Mouse (Mus musculus) layer of hippocampus, adult 2 months (tissue): Measurements from ENCODE around the gene Fam229a. TPM values are rescaled to one million over a fixed set of nuclear protein-coding genes. Genes with fewer than 3 reads are reported as not detected.

ENCODE experiments used
- DNase-seq, 2 experiments: peaks; one replicate each; pipeline ENCODE4 v3.0.0; 2022; ENCODE audit warnings: low spot score in 2 of 2
- H3K27ac ChIP-seq: fragments of 200-600 bp; 2 replicates; pipeline ENCODE4 v1.8.1; 2022
- H3K4me3 ChIP-seq: fragments of 200-600 bp; 2 replicates; pipeline ENCODE4 v1.8.1; 2022; ENCODE audit warnings: mild to moderate bottlenecking
- CTCF ChIP-seq: fragments of 200-600 bp; conservative IDR thresholded peaks from 2 replicates; pipeline ENCODE4 v1.8.1; 2022; ENCODE audit warnings: antibody characterized with exemption, mild to moderate bottlenecking, moderate library complexity
- total RNA-seq, 2 experiments: library from RNA; stranded (reverse); gene quantifications; 2 replicates each; pipeline ENCODE4 v1.2.3; 2021

Gene Fam229a
- total RNA-seq, 2 experiments from 2014 or later, result not detected

- peak; percentile 63 to 67 for DNase-seq
- H3K27ac ChIP-seq, result peak overlapping the region; percentile 91
- TF ChIP-seq CTCF, result 0 out of 2 replicates have a peak, but pooled peaks have one; percentile 12
These were observed 9.9 kb downstream of the Fam229a start for GRCm38 (mm10) chr4:129500607-129501566.

GRCm38 (mm10) chr4:129502327-129502888 is 11.4 kb downstream of the Fam229a start:
- Histone ChIP-seq H3K27ac (no peak overlapping the region), H3K4me3 (no peak overlapping the region)
- DNase-seq, result no peak
- TF ChIP-seq CTCF, result no peak

More at GRCm38 (mm10) chr4:129500607-129501566, 9.9 kb downstream of the Fam229a start:
- H3K4me3 ChIP-seq, result peak overlapping the region; percentile 83

GRCm38 (mm10) chr4:129502901-129503444 is 12.0 kb downstream of the Fam229a start:
- no peak for TF ChIP-seq CTCF
- DNase-seq, result no peak
- H3K27ac ChIP-seq, result no peak overlapping the region
- no peak overlapping the region for H3K4me3 ChIP-seq

- Histone ChIP-seq H3K27ac (no peak overlapping the region), H3K4me3 (no peak overlapping the region)
- no peak for TF ChIP-seq CTCF
- DNase-seq, result no peak
These were observed 14.5 kb downstream of the Fam229a start for GRCm38 (mm10) chr4:129505511-129505910.

GRCm38 (mm10) chr4:129507434-129508236 is 16.6 kb downstream of the Fam229a start:
- DNase-seq, result no peak
- H3K27ac ChIP-seq, result no peak overlapping the region
- TF ChIP-seq CTCF, result no peak

GRCm38 (mm10) chr4:129508237-129508515 is 17.2 kb downstream of the Fam229a start:
- no peak for TF ChIP-seq CTCF
- Histone ChIP-seq H3K27ac (no peak overlapping the region), H3K4me3 (no peak overlapping the region)
- no peak for DNase-seq

More at GRCm38 (mm10) chr4:129507434-129508236, 16.6 kb downstream of the Fam229a start:
- H3K4me3 ChIP-seq, result no peak overlapping the region

GRCm38 (mm10) chr4:129508834-129509600 is 18.0 kb downstream of the Fam229a start:
- no peak for DNase-seq
- no peak overlapping the region for H3K27ac ChIP-seq
- TF ChIP-seq CTCF, result no peak
- no peak overlapping the region for H3K4me3 ChIP-seq

- no peak for TF ChIP-seq CTCF
- no peak for DNase-seq
- H3K27ac ChIP-seq, result no peak overlapping the region
- no peak overlapping the region for H3K4me3 ChIP-seq
These were observed 18.7 kb downstream of the Fam229a start for GRCm38 (mm10) chr4:129509650-129510049.

GRCm38 (mm10) chr4:129510723-129511412 is 19.9 kb downstream of the Fam229a start:
- TF ChIP-seq CTCF, result no peak
- no peak for DNase-seq
- Histone ChIP-seq H3K27ac (peak overlapping the region; percentile 70), H3K4me3 (no peak overlapping the region)

- no peak for TF ChIP-seq CTCF
- no peak for DNase-seq
- Histone ChIP-seq H3K4me3 (no peak overlapping the region), H3K27ac (peak overlapping the region; percentile 70)
These were observed 20.6 kb downstream of the Fam229a start for GRCm38 (mm10) chr4:129511413-129512096.

- DNase-seq, result peak; percentile 81
- no peak for TF ChIP-seq CTCF
- Histone ChIP-seq H3K4me3 (peak within 1 kb of the TSS; percentile 64), H3K27ac (peak within 1 kb of the TSS; percentile 87)
These were observed 22.2 kb downstream of the Fam229a start, which contains the start of gene Marcksl1 for GRCm38 (mm10) chr4:129513086-129513767. Gene Marcksl1 (plus strand): TSS chr4:129513581.
